10 mouse cellular contexts compared by ENCODE assay signal in the genomic region with DNA sequence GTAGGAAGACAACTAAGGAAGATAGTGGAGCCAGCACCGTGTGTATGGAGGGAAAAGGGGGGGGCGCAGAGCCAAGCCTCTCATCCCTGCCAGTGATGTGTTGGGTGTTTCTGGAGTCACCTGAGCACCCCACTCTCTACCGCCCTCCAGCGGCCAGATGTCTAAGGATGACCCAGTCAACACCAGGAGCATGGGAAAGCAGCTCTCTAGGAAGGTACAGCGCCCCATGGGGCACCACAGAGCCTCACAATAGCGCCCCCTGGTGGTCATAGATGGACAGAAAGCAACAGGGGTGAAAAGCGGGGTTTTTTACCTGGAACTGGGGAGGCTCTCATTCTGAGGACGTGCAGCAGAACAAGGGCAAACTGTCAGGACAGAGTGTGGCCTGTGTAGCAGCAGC. TPM values are rescaled to one million over a fixed set of nuclear protein-coding genes. Genes with fewer than 3 reads are reported as not detected.
DNase-seq lines count a peak whose midpoint lies in the region; ATAC-seq and TF ChIP-seq lines count a peak whose summit lies in the region.
"Had no signal": no experiment of that assay in that cellular context is flagged by ENCODE, and none has a peak within 500 bp of the region (broad histone marks: within the 10 kb centered on the region; RNA-seq: fewer than 3 reads in every experiment).

No protein-coding gene starts in this region.

- no peaks in the 10 kb centered on the region for H3K27me3 ChIP-seq in hindbrain, postnatal 0 days (ENCODE audit: insufficient read depth, low read length)
- H3K27me3 ChIP-seq in hindbrain, embryonic 13.5 days = no peaks in the 10 kb centered on the region
- H3K27me3 ChIP-seq: embryonic facial prominence, embryonic 12.5 days; limb, embryonic 12.5 days had no signal

- no peak overlapping the region for H3K4me3 ChIP-seq in hindbrain, postnatal 0 days (ENCODE audit: low read length)
- no peak overlapping the region for H3K4me3 ChIP-seq in hindbrain, embryonic 13.5 days
- H3K4me3 ChIP-seq in lung, adult 2 months (replicated peaks; ENCODE audit: extremely low read depth, low read depth, low read length) = no peak overlapping the region
- H3K4me3 ChIP-seq: embryonic facial prominence, embryonic 12.5 days; limb, embryonic 12.5 days had no signal

- no peaks in the 10 kb centered on the region for H3K36me3 ChIP-seq in hindbrain, postnatal 0 days (ENCODE audit: insufficient read depth, low read length)
- H3K36me3 ChIP-seq in hindbrain, embryonic 13.5 days = no peaks in the 10 kb centered on the region
- H3K36me3 ChIP-seq: embryonic facial prominence, embryonic 12.5 days; limb, embryonic 12.5 days had no signal

- 0 out of 2 replicates have a peak, but pooled peaks cover 2% of the 10 kb centered on the region for H3K4me1 ChIP-seq in hindbrain, postnatal 0 days (ENCODE audit: insufficient read depth, low read length)
- no peaks in the 10 kb centered on the region for H3K4me1 ChIP-seq in hindbrain, embryonic 13.5 days (replicated peaks)
- no peaks in the 10 kb centered on the region for H3K4me1 ChIP-seq in lung, adult 2 months (ENCODE audit: control insufficient read depth, insufficient read depth, low read length)
- H3K4me1 ChIP-seq: embryonic facial prominence, embryonic 12.5 days; limb, embryonic 12.5 days had no signal

- no peak for DNase-seq in hindbrain, postnatal 0 days (ENCODE audit: low spot score)
- peak; percentile 51 to 54 for DNase-seq in CD8-positive naive resting alpha-beta T cell, adult 2 months (ENCODE audit: low read depth in 2 of 2, low spot score in 2 of 2)
- peak; percentile 88 for DNase-seq in adrenal gland, postnatal 14 days
- DNase-seq in lung, adult 2 months = peak; percentile 65
- peak; percentile 22 to 47 for DNase-seq in spleen, postnatal 36 days (ENCODE audit: low spot score in 2 of 2)
- no peak for DNase-seq in Muller cell, postnatal 12 days (ENCODE audit: inconsistent ontology term)

- H3K27ac ChIP-seq in hindbrain, postnatal 0 days = no peak overlapping the region
- H3K27ac ChIP-seq in hindbrain, embryonic 13.5 days = no peak overlapping the region
- H3K27ac ChIP-seq: embryonic facial prominence, embryonic 12.5 days; limb, embryonic 12.5 days had no signal

- H3K9me3 ChIP-seq in hindbrain, postnatal 0 days (ENCODE audit: low read length) = 0 out of 2 replicates have a peak, but pooled peaks cover 3% of the 10 kb centered on the region
- no peaks in the 10 kb centered on the region for H3K9me3 ChIP-seq in hindbrain, embryonic 13.5 days
- H3K9me3 ChIP-seq: embryonic facial prominence, embryonic 12.5 days had no signal

- peak; percentile 68 for TF ChIP-seq CTCF in hindbrain, postnatal 0 days (IDR thresholded peaks at IDR 0.05; ENCODE audit: low read depth)
- TF ChIP-seq CTCF in lung, adult 2 months (IDR thresholded peaks at IDR 0.05; ENCODE audit: insufficient read depth, low read length) = peak; percentile 60

- 41% methylated on average over 8 of the region's 8 CpGs for WGBS in hindbrain, postnatal 0 days
- 33% methylated on average over 8 of the region's 8 CpGs for WGBS in hindbrain, embryonic 13.5 days
- WGBS in lung, adult 2 months = 37% methylated on average over 8 of the region's 8 CpGs

- TF ChIP-seq POLR2A in lung, adult 2 months (IDR thresholded peaks at IDR 0.05; ENCODE audit: borderline replicate concordance, extremely low read depth, low read depth, low read length) = no peak

- no peak overlapping the region for H3K4me2 ChIP-seq in hindbrain, postnatal 0 days (ENCODE audit: low read depth, low read length)
- H3K4me2 ChIP-seq in hindbrain, embryonic 13.5 days = no peak overlapping the region
- H3K4me2 ChIP-seq: embryonic facial prominence, embryonic 12.5 days; limb, embryonic 12.5 days had no signal

- no peak for ATAC-seq in hindbrain, postnatal 0 days
- no peak for ATAC-seq in hindbrain, embryonic 13.5 days (ENCODE audit: low FRiP score)
- peak; percentile 46 to 71 for ATAC-seq in hematopoietic stem cell, adult 5-6 weeks (replicated peaks in 1 of 2; ENCODE audit: insufficient read depth in 1 of 2, low FRiP score in 2 of 2, low TSS enrichment in 1 of 2, low read depth in 1 of 2, poor library complexity in 2 of 2, severe bottlenecking in 2 of 2)

- H3K9ac ChIP-seq in hindbrain, postnatal 0 days (replicated peaks; ENCODE audit: low read length) = no peak overlapping the region
- H3K9ac ChIP-seq in hindbrain, embryonic 13.5 days = no peak overlapping the region
- H3K9ac ChIP-seq: embryonic facial prominence, embryonic 12.5 days; limb, embryonic 12.5 days had no signal

RNA-seq across cellular contexts. Expression of a gene that starts 29.2 kb away (rescaled TPM):
- 143 and 171 TPM in 2 replicates for total RNA-seq in hindbrain, postnatal 0 days (2014; rRNA removed)
- polyA plus RNA-seq in hindbrain, postnatal 0 days (2015; fragmentation: Nextera tagmentation; extraction: Ambion mirVana) = 177 and 182 TPM in 2 replicates
- 105 and 109 TPM in 2 replicates for polyA plus RNA-seq in hindbrain, embryonic 13.5 days (2015; fragmentation: Nextera tagmentation; extraction: Ambion mirVana)
- 89.6 and 91.5 TPM in 2 replicates for total RNA-seq in adrenal gland, postnatal 14 days (2021)
- total RNA-seq in hematopoietic stem cell, adult 5-6 weeks (2017) = 7.4 and 13.3 TPM in 2 replicates
- polyA plus RNA-seq in lung, adult 2 months (2012; rRNA removed) = 164 and 224 TPM in 2 replicates

RNA-seq across cellular contexts. Expression of a gene that starts 37.0 kb away (rescaled TPM):
- total RNA-seq in hindbrain, postnatal 0 days (2014; rRNA removed) = 22.5 and 24.9 TPM in 2 replicates
- polyA plus RNA-seq in hindbrain, postnatal 0 days (2015; fragmentation: Nextera tagmentation; extraction: Ambion mirVana) = 23.2 and 24.0 TPM in 2 replicates
- 36.7 and 39.9 TPM in 2 replicates for polyA plus RNA-seq in hindbrain, embryonic 13.5 days (2015; fragmentation: Nextera tagmentation; extraction: Ambion mirVana)
- 6.2 and 6.8 TPM in 2 replicates for total RNA-seq in adrenal gland, postnatal 14 days (2021)
- total RNA-seq in hematopoietic stem cell, adult 5-6 weeks (2017) = 27.1 and 37.1 TPM in 2 replicates
- 8.0 and 8.4 TPM in 2 replicates for polyA plus RNA-seq in lung, adult 2 months (2012; rRNA removed)

Comparison
In these comparisons a context has a peak if more than half of its experiments do, and no peak if none do; other contexts are left out.
1. ATAC-seq: peak in hematopoietic stem cell, adult 5-6 weeks (2 of 2); none in hindbrain, postnatal 0 days (single experiment) and hindbrain, embryonic 13.5 days (single experiment).
2. DNase-seq: peak in CD8-positive naive resting alpha-beta T cell, adult 2 months (2 of 2), adrenal gland, postnatal 14 days (single experiment), lung, adult 2 months (single experiment) and spleen, postnatal 36 days (2 of 2); none in hindbrain, postnatal 0 days (single experiment) and Muller cell, postnatal 12 days (single experiment).